Mouse (Mus musculus) ES-Bruce4 (cell line): ENCODE results near the gene Cybc1.

Source experiments
- CTCF ChIP-seq: IDR thresholded peaks from one replicate; pipeline ENCODE4 v1.8.1; 2011; ENCODE audit warnings: low read depth, low read length
- POLR2A ChIP-seq: IDR thresholded peaks from one replicate; pipeline ENCODE4 v1.8.1; 2011; ENCODE audit warnings: low read length; ENCODE audit not compliant: insufficient read depth

- peak; percentile 96 for TF ChIP-seq CTCF
- TF ChIP-seq POLR2A = no peak
Observed at GRCm38 (mm10) chr11:121176285-121177270, 52.5 kb downstream of the Cybc1 start.
